Mouse (Mus musculus) heart, postnatal 0 days (tissue): ENCODE data around the gene Elovl3.
"Not testable (repeated sequence)": the region's sequence is repeated elsewhere in the genome, so short reads cannot be mapped to it uniquely, and the experiment has no call there.

Experiments used
- CTCF ChIP-seq: IDR thresholded peaks from 2 replicates; pipeline ENCODE4 v1.5.1; 2016; ENCODE audit warnings: antibody characterized with exemption, control low read depth, low read depth
- EP300 ChIP-seq: IDR thresholded peaks from 2 replicates; pipeline ENCODE4 v1.6.1; 2016; ENCODE audit warnings: antibody characterized with exemption, low read depth

DNA sequence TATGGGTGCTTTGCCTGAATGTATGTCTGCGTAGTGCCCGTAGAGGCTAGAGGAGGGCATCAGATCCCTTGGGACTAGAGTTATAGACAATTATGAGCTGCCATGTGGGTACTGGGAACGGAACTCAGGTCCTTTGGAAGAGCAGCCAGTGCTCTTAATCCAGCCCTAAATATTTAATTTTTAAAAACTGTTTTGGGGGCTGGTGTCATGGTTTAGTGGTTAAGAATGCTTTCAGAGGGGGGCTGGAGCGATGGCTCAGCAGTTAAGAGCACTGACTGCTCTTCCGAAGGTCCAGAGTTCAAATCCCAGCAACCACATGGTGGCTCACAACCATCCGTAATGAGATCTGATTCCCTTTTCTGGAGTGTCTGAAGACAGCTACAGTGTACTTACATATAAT is 2.0 kb upstream of the Elovl3 start:
- TF ChIP-seq CTCF, EP300: not testable (repeated sequence)
